Mouse (Mus musculus) hindbrain, embryonic 13.5 days (tissue): Measurements from ENCODE around the gene Samd8. TPM values are rescaled to one million over a fixed set of nuclear protein-coding genes. Genes with fewer than 3 reads are reported as not detected.
A peak's percentile ranks its signal among the peaks of the same experiment; 100 is the strongest.

Source experiments
- ATAC-seq: fragments of 200-750 bp; cut with Nextera tagmentation; 2 replicates; pipeline ENCODE4 v1.8.0; 2017; ENCODE audit warnings: moderate TSS enrichment; ENCODE audit not compliant: low FRiP score
- H3K27ac ChIP-seq: fragments of 300-500 bp; sonication (generic); 2 replicates; pipeline ENCODE4 v1.5.1; 2015; ENCODE audit warnings: inconsistent platforms, mild to moderate bottlenecking, moderate library complexity
- H3K27me3 ChIP-seq: fragments of 300-500 bp; sonication (generic); 2 replicates; pipeline ENCODE4 v1.6.1; 2015; ENCODE audit warnings: mild to moderate bottlenecking, inconsistent platforms
- H3K36me3 ChIP-seq: fragments of 300-500 bp; sonication (generic); 2 replicates; pipeline ENCODE4 v1.6.1; 2015; ENCODE audit warnings: mild to moderate bottlenecking, inconsistent platforms
- H3K4me1 ChIP-seq: fragments of 300-500 bp; sonication (generic); replicated peaks from 2 replicates; pipeline ENCODE4 v1.6.1; 2015; ENCODE audit warnings: inconsistent platforms
- H3K4me2 ChIP-seq: fragments of 300-500 bp; sonication (generic); 2 replicates; pipeline ENCODE4 v1.6.1; 2015; ENCODE audit warnings: inconsistent platforms, mild to moderate bottlenecking, moderate library complexity
- H3K4me3 ChIP-seq: fragments of 300-500 bp; sonication (generic); 2 replicates; pipeline ENCODE4 v1.5.1; 2015; ENCODE audit warnings: mild to moderate bottlenecking, inconsistent platforms
- H3K9ac ChIP-seq: fragments of 300-500 bp; sonication (generic); 2 replicates; pipeline ENCODE4 v1.6.1; 2015; ENCODE audit warnings: mild to moderate bottlenecking, inconsistent platforms
- H3K9me3 ChIP-seq: fragments of 300-500 bp; sonication (generic); 2 replicates; pipeline ENCODE4 v1.6.1; 2016; ENCODE audit warnings: inconsistent platforms
- WGBS: fragments of 180-500 bp; shearing (Covaris S2); methylation state at CpG from one replicate; pipeline ENCODE4 v1.1.7; 2015; 5-methylcytosine and 5-hydroxymethylcytosine counted together
- polyA plus RNA-seq: library from polyadenylated mRNA; unstranded; fragments of >200 nt; fragmentation: Nextera tagmentation; extraction: Ambion mirVana; gene quantifications from 2 replicates; pipeline ENCODE4 v1.2.1, GENCODE M21; 2015

Samd8 gene
- polyA plus RNA-seq, 1 experiment from 2014 or later, result 18.6 TPM

GRCm38 (mm10) chr14:21822795-21823374 is 72.6 kb downstream of the Samd8 start:
- 62% methylated on average over 7 of the region's 7 CpGs for WGBS
- peak overlapping the region; percentile 44 for H3K27ac ChIP-seq
- H3K4me3 ChIP-seq, result no peak overlapping the region
- H3K9me3 ChIP-seq, result no peaks in the 10 kb centered on the region
- no peak for ATAC-seq
- H3K4me2 ChIP-seq, result no peak overlapping the region
- no peaks in the 10 kb centered on the region for H3K27me3 ChIP-seq
- no peaks in the 10 kb centered on the region for H3K36me3 ChIP-seq
- no peak overlapping the region for H3K9ac ChIP-seq
- H3K4me1 ChIP-seq, result peaks cover 12% of the 10 kb centered on the region

DNA sequence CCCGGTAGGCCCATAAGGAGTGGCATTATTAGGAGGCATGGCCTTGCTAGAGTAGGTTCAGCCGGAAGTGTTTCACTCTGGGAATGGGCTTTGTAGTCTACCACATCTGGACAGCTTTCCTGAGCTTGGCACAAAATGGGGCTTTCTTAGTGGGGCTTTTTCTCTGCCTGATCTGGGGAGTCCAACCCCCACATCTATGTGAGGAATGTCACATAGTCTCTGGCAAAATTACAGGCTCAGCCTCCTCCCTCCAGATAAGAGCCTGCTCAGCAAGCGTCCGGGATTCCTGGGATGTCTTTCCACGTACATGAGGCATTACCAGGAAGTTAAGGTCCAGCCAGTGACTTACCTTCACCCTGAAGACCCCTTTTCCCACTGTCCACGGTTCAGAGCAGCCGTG is 73.6 kb downstream of the Samd8 start:
- 85% methylated on average over 7 of the region's 7 CpGs for WGBS

DNA sequence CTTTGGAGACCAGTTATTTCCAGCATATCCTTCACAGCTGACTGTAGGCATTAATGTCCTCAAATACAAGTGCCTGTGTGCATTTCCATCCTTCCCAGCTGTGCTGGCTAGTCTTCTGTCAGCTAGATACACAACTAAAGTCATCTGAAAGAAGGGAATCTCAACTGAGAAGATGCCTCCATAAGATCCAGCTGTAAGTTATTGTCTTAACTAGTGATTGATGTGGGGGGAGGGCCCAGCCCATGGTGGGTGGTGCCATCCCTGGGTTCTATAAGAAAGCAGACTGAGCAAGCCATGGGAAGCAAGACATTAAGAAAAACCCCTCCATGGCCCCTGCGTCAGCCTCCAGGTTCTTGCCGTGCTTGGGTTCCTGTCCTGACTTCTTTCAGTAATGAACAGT is 74.6 kb downstream of the Samd8 start, which contains the start of gene Vdac2:
Vdac2 (plus strand) TSS at position 301 of the 400 bp plus-strand sequence.
- ATAC-seq, result no peak
- 86% methylated on average over 2 of the region's 2 CpGs for WGBS
- H3K9me3 ChIP-seq, result no peaks in the 10 kb centered on the region
- no peak within 1 kb of the TSS for H3K27ac ChIP-seq
- H3K9ac ChIP-seq, result no peak within 1 kb of the TSS
- no peaks in the 10 kb centered on the region for H3K36me3 ChIP-seq
- H3K4me1 ChIP-seq, result peaks cover 12% of the 10 kb centered on the region
- H3K4me3 ChIP-seq, result no peak within 1 kb of the TSS
- no peak within 1 kb of the TSS for H3K4me2 ChIP-seq
- H3K27me3 ChIP-seq, result no peaks in the 10 kb centered on the region

More for the DNA sequence above, 73.6 kb downstream of the Samd8 start:
- no peak overlapping the region for H3K27ac ChIP-seq
- no peaks in the 10 kb centered on the region for H3K9me3 ChIP-seq
- no peak overlapping the region for H3K4me2 ChIP-seq
- ATAC-seq, result no peak
- no peaks in the 10 kb centered on the region for H3K27me3 ChIP-seq
- peaks cover 12% of the 10 kb centered on the region for H3K4me1 ChIP-seq
- no peak overlapping the region for H3K4me3 ChIP-seq
- no peaks in the 10 kb centered on the region for H3K36me3 ChIP-seq
- no peak overlapping the region for H3K9ac ChIP-seq

GRCm38 (mm10) chr14:21825786-21826491 is 75.6 kb downstream of the Samd8 start:
- Histone ChIP-seq H3K9me3 (no peaks in the 10 kb centered on the region), H3K4me3 (no peak overlapping the region), H3K4me2 (no peak overlapping the region), H3K36me3 (no peaks in the 10 kb centered on the region), H3K9ac (no peak overlapping the region), H3K4me1 (peaks cover 20% of the 10 kb centered on the region), H3K27ac (no peak overlapping the region), H3K27me3 (no peaks in the 10 kb centered on the region)
- 74% methylated on average over 9 of the region's 9 CpGs for WGBS
- no peak for ATAC-seq

DNA sequence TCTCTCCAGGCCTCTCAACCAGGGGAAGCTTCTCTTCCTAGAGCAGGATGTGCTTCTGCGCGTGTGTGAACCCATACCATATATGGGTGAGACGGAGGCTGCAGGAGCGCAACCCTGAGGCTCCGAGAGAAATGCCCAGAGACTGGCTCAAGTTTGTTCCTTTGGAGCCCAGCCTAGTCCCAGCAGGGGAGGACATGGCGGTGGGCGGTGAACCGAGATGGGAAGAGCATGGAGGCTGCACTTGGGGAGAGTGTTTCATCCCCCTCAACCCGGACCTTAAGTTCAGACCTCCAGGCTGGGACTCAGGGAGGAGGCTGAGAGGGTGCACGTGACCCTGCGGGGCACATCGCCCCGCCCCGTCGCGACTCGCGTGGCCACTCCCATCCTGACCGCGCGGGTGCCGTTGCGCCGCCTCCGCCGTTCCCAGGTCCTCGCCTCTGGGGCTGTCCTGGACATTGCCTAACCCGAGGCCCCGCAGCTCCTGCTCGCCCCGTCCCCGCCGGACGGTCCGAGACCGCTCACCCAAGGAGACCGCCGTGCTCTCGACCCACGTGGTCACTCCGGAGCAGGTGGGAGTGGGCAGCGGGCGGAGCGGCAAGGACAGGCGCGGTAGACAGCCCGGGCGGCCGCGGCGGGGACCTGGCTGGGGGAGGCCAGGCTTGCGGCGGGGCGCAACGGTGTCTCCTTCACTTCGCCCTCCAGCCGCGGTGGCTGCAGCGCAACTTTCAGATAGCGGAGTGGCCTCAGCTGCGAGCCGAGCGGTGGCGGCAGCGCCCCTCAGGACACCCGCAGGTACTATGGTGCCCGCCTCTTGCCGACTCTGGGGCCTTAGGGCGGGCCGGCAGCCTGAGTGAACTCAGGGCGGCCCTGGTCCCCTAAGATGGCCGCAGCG is 80.8 kb downstream of the Samd8 start:
- Histone ChIP-seq H3K36me3 (peaks cover 9% of the 10 kb centered on the region; the same call in 1 of the 2 replicates), H3K4me1 (peaks cover 26% of the 10 kb centered on the region), H3K4me3 (peak overlapping the region; percentile 89), H3K9me3 (no peaks in the 10 kb centered on the region), H3K4me2 (peak overlapping the region; percentile 84), H3K27ac (peak overlapping the region; percentile 92), H3K9ac (peak overlapping the region; percentile 91), H3K27me3 (no peaks in the 10 kb centered on the region)
- WGBS, result under 1% methylated on average over 57 of the region's 73 CpGs
- peak; percentile 97 for ATAC-seq

DNA sequence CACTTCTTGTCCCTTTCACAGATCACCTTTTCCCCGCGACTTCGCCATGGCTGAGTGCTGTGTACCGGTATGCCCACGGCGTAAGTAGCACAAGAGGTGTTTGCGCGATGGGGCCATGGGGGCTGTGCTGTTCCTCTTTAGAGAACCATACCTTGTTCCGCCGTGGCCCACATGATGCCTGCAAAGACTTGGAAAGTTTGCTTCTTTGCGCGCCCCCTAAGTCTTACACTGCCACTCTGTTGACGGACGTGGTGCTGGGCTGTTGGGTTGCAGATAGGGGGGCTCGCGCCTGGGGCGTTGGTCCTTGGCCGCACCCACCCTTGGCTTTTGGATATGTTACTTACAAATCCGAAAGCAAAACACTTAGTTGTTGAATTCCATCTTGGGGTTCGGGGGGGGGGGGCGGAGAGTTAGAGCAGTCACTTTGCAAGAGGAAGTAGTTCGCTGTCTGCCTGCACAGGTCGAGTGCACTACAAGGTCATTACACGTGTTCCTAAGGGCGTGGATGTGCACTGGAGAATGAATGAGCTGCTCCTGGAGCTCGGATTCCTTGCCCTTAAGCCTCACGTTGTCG is 81.6 kb downstream of the Samd8 start:
- Histone ChIP-seq H3K4me2 (peak overlapping the region; percentile 84), H3K4me3 (peak overlapping the region; percentile 89), H3K9ac (peak overlapping the region; percentile 91), H3K4me1 (peaks cover 26% of the 10 kb centered on the region), H3K27me3 (no peaks in the 10 kb centered on the region), H3K27ac (peak overlapping the region; percentile 92), H3K9me3 (no peaks in the 10 kb centered on the region), H3K36me3 (peaks cover 14% of the 10 kb centered on the region)
- under 1% methylated on average over 28 of the region's 28 CpGs for WGBS
- ATAC-seq, result peak; percentile 41

- H3K9ac ChIP-seq, result no peak overlapping the region
- ATAC-seq, result no peak
- no peak overlapping the region for H3K4me3 ChIP-seq
- no peaks in the 10 kb centered on the region for H3K9me3 ChIP-seq
- no peak overlapping the region for H3K27ac ChIP-seq
- H3K4me1 ChIP-seq, result peaks cover 2% of the 10 kb centered on the region
- H3K4me2 ChIP-seq, result no peak overlapping the region
- H3K27me3 ChIP-seq, result no peaks in the 10 kb centered on the region
- H3K36me3 ChIP-seq, result peaks cover 79% of the 10 kb centered on the region
- WGBS, result 79% methylated on average over 8 of the region's 8 CpGs
Measured at GRCm38 (mm10) chr14:21838336-21839017, 88.1 kb downstream of the Samd8 start.

GRCm38 (mm10) chr14:21841819-21842592 is 91.7 kb downstream of the Samd8 start:
- Histone ChIP-seq H3K36me3 (peaks cover 94% of the 10 kb centered on the region), H3K4me1 (peaks cover 4% of the 10 kb centered on the region), H3K27ac (no peak overlapping the region), H3K9me3 (no peaks in the 10 kb centered on the region), H3K27me3 (no peaks in the 10 kb centered on the region), H3K9ac (no peak overlapping the region), H3K4me3 (no peak overlapping the region), H3K4me2 (no peak overlapping the region)
- no peak for ATAC-seq
- 90% methylated on average over 5 of the region's 5 CpGs for WGBS

DNA sequence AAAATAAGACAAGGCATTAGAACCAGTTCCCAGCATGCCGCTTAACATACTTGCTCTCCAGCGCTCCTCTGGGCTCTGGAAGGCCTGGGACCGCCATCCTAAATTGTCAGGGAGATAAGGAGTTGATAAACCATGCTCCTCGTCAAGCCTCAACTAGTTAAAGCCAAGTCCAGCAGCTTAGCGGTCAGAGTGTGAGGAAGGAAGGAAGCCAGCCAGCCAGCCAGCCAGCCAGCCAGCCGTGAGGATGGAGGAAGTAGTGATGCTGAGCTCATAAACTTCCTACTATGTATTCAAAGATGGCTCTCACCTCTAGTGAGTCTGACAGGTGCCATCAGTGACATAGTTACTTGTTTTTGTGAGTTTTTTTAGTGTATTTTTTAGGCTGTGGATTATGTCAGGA is 92.9 kb downstream of the Samd8 start:
- Histone ChIP-seq H3K4me1 (peaks cover 17% of the 10 kb centered on the region), H3K9me3 (no peaks in the 10 kb centered on the region), H3K4me2 (no peak overlapping the region), H3K27ac (no peak overlapping the region), H3K9ac (no peak overlapping the region), H3K27me3 (no peaks in the 10 kb centered on the region), H3K4me3 (no peak overlapping the region), H3K36me3 (peaks cover 82% of the 10 kb centered on the region)
- ATAC-seq, result no peak
- 87% methylated on average over 6 of the region's 6 CpGs for WGBS

- 21% methylated on average over 10 of the region's 10 CpGs for WGBS
- Histone ChIP-seq H3K9ac (0 out of 2 replicates have a peak overlapping the region, but pooled peaks have one; percentile 88), H3K4me2 (peak overlapping the region; percentile 99), H3K4me3 (peak overlapping the region; percentile 75), H3K36me3 (peaks cover 46% of the 10 kb centered on the region), H3K27ac (no peak overlapping the region), H3K4me1 (peaks cover 40% of the 10 kb centered on the region), H3K9me3 (no peaks in the 10 kb centered on the region), H3K27me3 (no peaks in the 10 kb centered on the region)
- ATAC-seq, result no peak
Measured at GRCm38 (mm10) chr14:21846827-21847380, 96.6 kb downstream of the Samd8 start.
